Mouse (Mus musculus): ENCODE data around the gene Rnf180.

The Rnf180 gene

DNA sequence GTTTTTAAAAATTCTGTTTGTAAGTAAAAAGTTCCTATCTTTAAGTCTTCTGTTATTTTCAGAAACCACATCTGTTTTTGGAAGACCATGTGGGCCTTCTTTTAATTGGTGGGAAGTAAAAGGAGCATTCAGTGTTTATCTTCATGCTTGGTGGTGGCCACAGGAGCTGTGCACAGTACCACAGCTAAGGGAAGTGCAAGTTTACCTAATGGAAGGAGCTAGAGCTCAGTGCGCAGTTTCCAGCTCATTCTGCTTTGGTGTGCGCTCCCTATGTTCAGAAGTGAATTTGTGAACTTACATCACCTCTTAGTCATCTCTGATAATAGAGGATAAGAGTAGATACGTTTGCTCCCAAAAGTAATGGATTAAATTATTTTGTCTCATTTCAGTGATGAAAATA is 172.5 kb downstream of the Rnf180 start:
- DNase-seq, result no peak

DNA sequence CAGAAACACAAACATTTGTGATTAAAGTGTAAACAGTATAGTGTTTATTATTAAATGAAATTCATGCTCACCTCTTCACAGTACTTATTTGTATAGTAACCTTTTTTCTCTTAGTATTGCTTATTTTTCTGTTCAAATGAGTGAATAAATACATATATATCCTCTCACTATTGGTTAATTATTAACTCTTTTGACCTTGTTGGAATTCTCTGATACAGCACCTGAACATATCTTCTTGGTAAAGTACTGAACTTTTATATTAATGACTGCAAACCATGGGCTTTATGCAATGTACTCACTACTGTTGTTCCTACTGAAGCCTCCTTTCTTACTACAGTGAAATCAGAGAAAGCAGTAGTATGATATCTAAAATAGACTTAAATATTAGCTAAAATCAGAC is 173.0 kb downstream of the Rnf180 start:
- DNase-seq, result no peak

DNA sequence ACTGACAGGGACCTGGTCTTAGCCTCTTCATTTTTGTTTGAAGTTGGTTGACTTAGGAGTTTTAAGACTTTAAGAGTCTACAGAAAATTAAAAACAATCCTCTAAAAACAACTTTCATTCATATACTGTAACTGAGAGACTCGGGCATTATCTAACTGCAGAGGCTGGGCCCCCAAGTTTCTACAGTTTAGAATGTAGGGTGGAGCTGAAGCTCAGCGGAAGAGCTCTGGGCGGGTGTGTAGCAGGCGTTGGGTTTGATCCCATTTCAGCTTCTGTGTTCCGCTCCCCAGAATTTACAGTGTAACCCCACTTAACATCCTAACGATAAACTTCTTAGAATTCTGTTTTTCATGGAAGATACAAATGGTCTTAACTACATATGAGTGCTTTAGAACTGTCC is 183.0 kb downstream of the Rnf180 start:
- DNase-seq, result no peak

DNA sequence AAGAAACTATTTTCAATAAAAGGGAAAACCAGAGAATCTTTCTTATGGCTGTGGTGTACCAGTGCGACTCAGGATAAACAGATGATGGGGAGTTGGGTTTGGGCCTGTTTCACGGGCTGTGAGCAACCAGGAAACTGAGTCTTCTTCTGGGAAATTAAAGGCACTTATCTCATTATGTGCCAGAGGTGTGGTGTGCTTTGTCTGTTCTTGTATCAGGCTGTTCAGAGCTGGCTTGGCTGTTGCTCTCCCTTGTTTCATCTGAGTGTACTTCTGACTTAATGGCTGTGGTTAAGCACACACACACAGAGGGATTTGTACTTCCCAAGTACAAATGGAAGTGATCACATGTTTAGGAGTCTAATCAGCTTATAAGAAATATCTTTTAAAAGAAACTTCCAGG is 190.2 kb downstream of the Rnf180 start:
- no peak for DNase-seq

- DNase-seq, result no peak
These were observed 193.9 kb downstream of the Rnf180 start for GRCm38 (mm10) chr13:105100705-105101104.

- DNase-seq, result no peak
These were observed 198.3 kb downstream of the Rnf180 start for GRCm38 (mm10) chr13:105096316-105096715.

- no peak for DNase-seq
These were observed 205.3 kb downstream of the Rnf180 start for GRCm38 (mm10) chr13:105089276-105089675.

- no peak for DNase-seq
These were observed 212.8 kb downstream of the Rnf180 start, which contains the start of gene 4933425L06Rik for GRCm38 (mm10) chr13:105081862-105082261. Gene 4933425L06Rik (plus strand): TSS chr13:105082122.

All from kidney, postnatal 14 days (tissue).